Mouse (Mus musculus) liver, adult 2 months (tissue): ENCODE measurements at regions not wholly inside any gene's neighbourhood (a gene's known extent, or its start where the extent isn't known, plus 50 kb on each side); places are given as distances from the start of the nearest gene placed in this dataset.

Experiments
- CTCF ChIP-seq: fragments of 200-500 bp; IDR thresholded peaks from 2 replicates; pipeline ENCODE4 v1.5.1; 2011; ENCODE audit warnings: low read depth, low read length, control low read depth
- POLR2A ChIP-seq: fragments of 200-500 bp; IDR thresholded peaks from 2 replicates; pipeline ENCODE4 v1.6.1; 2011; ENCODE audit warnings: low read length, control low read depth; ENCODE audit not compliant: insufficient read depth; ENCODE audit errors: extremely low read depth

GRCm38 (mm10) chr11:28636752-28637151 lies 52.6 kb upstream of the Ccdc85a start:
- TF ChIP-seq POLR2A (no peak), CTCF (no peak)
